Mouse (Mus musculus): ENCODE data around the gene Fancd2os. TPM values are rescaled to one million over a fixed set of nuclear protein-coding genes. Genes with fewer than 3 reads are reported as not detected.

Gene Fancd2os
- not detected for polyA plus RNA-seq (2014; fragmentation: Illumina TruSeq; extraction: RNeasy Lipid Tissue Mini Kit (QIAGEN cat#74804); ENCODE audit: insufficient read depth, low read depth, low replicate concordance)

GRCm38 (mm10) chr6:113600543-113601139 lies at the start of gene Fancd2os:
Gene Fancd2os, minus strand, starts transcription at chr6:113600715.

DNA sequence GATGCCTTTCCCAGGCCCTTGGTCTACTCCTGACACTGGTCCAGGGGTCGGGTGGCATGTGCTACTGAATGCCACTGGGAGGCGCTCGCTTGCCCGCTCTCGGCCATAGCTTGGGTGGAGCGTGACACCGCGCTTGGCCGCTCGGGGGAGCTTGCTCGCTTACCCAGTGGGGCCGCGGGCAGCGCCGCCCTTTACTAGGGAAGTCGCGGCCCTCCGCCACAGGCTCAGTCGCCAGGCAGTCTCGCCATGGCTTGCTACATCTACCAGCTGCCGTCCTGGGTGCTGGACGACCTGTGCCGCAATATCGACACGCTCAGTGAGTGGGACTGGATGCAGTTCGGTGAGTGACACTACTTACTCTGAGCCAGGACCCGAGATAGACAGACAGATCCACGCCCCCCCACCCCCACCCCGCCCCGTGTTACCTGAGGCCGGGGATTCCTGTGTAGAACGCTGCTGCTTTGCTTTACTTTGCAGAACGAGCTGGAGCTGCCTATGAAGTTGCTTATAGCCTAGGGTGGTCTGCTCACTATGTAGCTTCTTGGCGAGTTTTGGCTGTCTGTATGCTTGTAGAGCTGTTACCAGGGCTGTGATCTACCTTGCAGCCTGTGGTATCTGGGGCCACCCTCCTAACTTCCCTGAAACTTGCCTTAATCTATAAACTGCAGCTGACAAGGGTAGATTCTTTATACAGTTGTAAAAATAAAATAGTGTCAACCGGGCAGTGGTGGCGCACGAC lies 38.0 kb upstream of the Fancd2os start, which contains the start of gene Irak2:
Gene Irak2 (plus strand): TSS at position 166 of the 739 bp plus-strand sequence.

GRCm38 (mm10) chr6:113623941-113624751 lies 23.6 kb upstream of the Fancd2os start, which contains the start of gene Vhl:
Gene Vhl, plus strand, starts transcription at chr6:113623959.

DNA sequence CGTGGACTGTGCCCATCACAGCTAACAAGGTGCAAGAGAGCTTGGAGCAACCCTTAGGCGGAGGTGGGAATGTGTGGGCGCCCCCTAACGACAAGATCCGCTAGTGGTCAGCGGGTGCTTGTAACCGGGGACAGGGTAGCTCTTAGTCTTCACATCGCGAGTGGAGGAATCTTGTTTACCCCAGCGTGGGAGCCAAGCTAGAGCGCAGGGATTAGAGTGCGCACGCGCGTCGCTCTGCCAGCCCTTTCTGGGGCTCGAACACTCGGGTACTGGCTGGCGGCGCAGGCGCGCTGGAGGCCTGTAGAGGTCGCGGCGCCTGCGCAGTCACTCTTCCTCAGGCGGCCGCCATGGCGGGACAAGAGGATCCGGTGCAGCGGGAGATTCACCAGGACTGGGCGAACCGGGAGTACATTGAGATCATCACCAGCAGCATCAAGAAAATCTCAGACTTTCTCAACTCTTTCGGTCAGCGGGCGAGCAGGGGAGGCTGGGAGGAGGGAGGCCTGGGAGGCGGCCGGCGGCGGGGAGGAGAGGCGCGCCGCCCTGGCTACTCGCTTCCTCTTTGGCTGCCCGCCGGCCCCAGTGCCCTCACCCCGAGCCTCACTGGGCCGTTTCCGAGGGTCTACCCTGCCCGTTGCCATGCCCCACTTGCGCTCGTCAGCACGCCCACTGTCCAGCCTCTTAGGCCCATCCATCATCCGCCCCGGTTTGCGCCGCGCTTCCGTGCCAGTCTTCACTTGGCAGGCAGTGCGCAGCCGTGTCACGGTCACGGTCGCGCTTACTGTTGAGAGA lies 4.1 kb upstream of the Fancd2os start, which contains the start of gene Brk1:
Gene Brk1 (plus strand): TSS at position 341 of the 792 bp plus-strand sequence.

Other genes starting within 250 kb of the Fancd2os start
- gene Tada3, start 222.8 kb downstream of the Fancd2os start, polyA plus RNA-seq (2014; fragmentation: Illumina TruSeq; extraction: RNeasy Lipid Tissue Mini Kit (QIAGEN cat#74804); ENCODE audit: insufficient read depth, low read depth, low replicate concordance) = 24.5 TPM
- gene Arpc4, start 222.6 kb downstream of the Fancd2os start, polyA plus RNA-seq (2014; fragmentation: Illumina TruSeq; extraction: RNeasy Lipid Tissue Mini Kit (QIAGEN cat#74804); ENCODE audit: insufficient read depth, low read depth, low replicate concordance) = 168 TPM
- 6.7 TPM for gene Ttll3, start 211.5 kb downstream of the Fancd2os start, polyA plus RNA-seq (2014; fragmentation: Illumina TruSeq; extraction: RNeasy Lipid Tissue Mini Kit (QIAGEN cat#74804); ENCODE audit: insufficient read depth, low read depth, low replicate concordance)
- 9.6 TPM for gene Rpusd3, start 181.4 kb downstream of the Fancd2os start, polyA plus RNA-seq (2014; fragmentation: Illumina TruSeq; extraction: RNeasy Lipid Tissue Mini Kit (QIAGEN cat#74804); ENCODE audit: insufficient read depth, low read depth, low replicate concordance)
- gene Cidec, start 165.0 kb downstream of the Fancd2os start, polyA plus RNA-seq (2014; fragmentation: Illumina TruSeq; extraction: RNeasy Lipid Tissue Mini Kit (QIAGEN cat#74804); ENCODE audit: insufficient read depth, low read depth, low replicate concordance) = 63.1 TPM
- 38.2 TPM for gene Jagn1, start 158.1 kb downstream of the Fancd2os start, polyA plus RNA-seq (2014; fragmentation: Illumina TruSeq; extraction: RNeasy Lipid Tissue Mini Kit (QIAGEN cat#74804); ENCODE audit: insufficient read depth, low read depth, low replicate concordance)
- 8.9 TPM for gene Il17re, start 142.2 kb downstream of the Fancd2os start, polyA plus RNA-seq (2014; fragmentation: Illumina TruSeq; extraction: RNeasy Lipid Tissue Mini Kit (QIAGEN cat#74804); ENCODE audit: insufficient read depth, low read depth, low replicate concordance)
- gene Il17rc, start 129.3 kb downstream of the Fancd2os start, polyA plus RNA-seq (2014; fragmentation: Illumina TruSeq; extraction: RNeasy Lipid Tissue Mini Kit (QIAGEN cat#74804); ENCODE audit: insufficient read depth, low read depth, low replicate concordance) = 27.3 TPM
- gene Creld1, start 117.4 kb downstream of the Fancd2os start, polyA plus RNA-seq (2014; fragmentation: Illumina TruSeq; extraction: RNeasy Lipid Tissue Mini Kit (QIAGEN cat#74804); ENCODE audit: insufficient read depth, low read depth, low replicate concordance) = 27.6 TPM
- gene Prrt3, start 98.8 kb downstream of the Fancd2os start, polyA plus RNA-seq (2014; fragmentation: Illumina TruSeq; extraction: RNeasy Lipid Tissue Mini Kit (QIAGEN cat#74804); ENCODE audit: insufficient read depth, low read depth, low replicate concordance) = not detected
- gene Emc3, start 69.1 kb downstream of the Fancd2os start, polyA plus RNA-seq (2014; fragmentation: Illumina TruSeq; extraction: RNeasy Lipid Tissue Mini Kit (QIAGEN cat#74804); ENCODE audit: insufficient read depth, low read depth, low replicate concordance) = 62.9 TPM
- 0.34 TPM for gene Fancd2, start 69.0 kb downstream of the Fancd2os start, polyA plus RNA-seq (2014; fragmentation: Illumina TruSeq; extraction: RNeasy Lipid Tissue Mini Kit (QIAGEN cat#74804); ENCODE audit: insufficient read depth, low read depth, low replicate concordance)
- 208 TPM for gene Brk1, start 4.1 kb upstream of the Fancd2os start, polyA plus RNA-seq (2014; fragmentation: Illumina TruSeq; extraction: RNeasy Lipid Tissue Mini Kit (QIAGEN cat#74804); ENCODE audit: insufficient read depth, low read depth, low replicate concordance)
- gene Vhl, start 23.2 kb upstream of the Fancd2os start, polyA plus RNA-seq (2014; fragmentation: Illumina TruSeq; extraction: RNeasy Lipid Tissue Mini Kit (QIAGEN cat#74804); ENCODE audit: insufficient read depth, low read depth, low replicate concordance) = 16.4 TPM
- gene Irak2, start 37.8 kb upstream of the Fancd2os start, polyA plus RNA-seq (2014; fragmentation: Illumina TruSeq; extraction: RNeasy Lipid Tissue Mini Kit (QIAGEN cat#74804); ENCODE audit: insufficient read depth, low read depth, low replicate concordance) = 28.6 TPM
- 19.1 TPM for gene Tatdn2, start 96.3 kb upstream of the Fancd2os start, polyA plus RNA-seq (2014; fragmentation: Illumina TruSeq; extraction: RNeasy Lipid Tissue Mini Kit (QIAGEN cat#74804); ENCODE audit: insufficient read depth, low read depth, low replicate concordance)
- 5.0 TPM for gene Ghrl, start 119.2 kb upstream of the Fancd2os start, polyA plus RNA-seq (2014; fragmentation: Illumina TruSeq; extraction: RNeasy Lipid Tissue Mini Kit (QIAGEN cat#74804); ENCODE audit: insufficient read depth, low read depth, low replicate concordance)
- gene Sec13, start 140.0 kb upstream of the Fancd2os start, polyA plus RNA-seq (2014; fragmentation: Illumina TruSeq; extraction: RNeasy Lipid Tissue Mini Kit (QIAGEN cat#74804); ENCODE audit: insufficient read depth, low read depth, low replicate concordance) = 121 TPM